Mouse (Mus musculus) left cerebral cortex, postnatal 4 days (tissue): ENCODE data around the gene Xiap. TPM values are rescaled to one million over a fixed set of nuclear protein-coding genes. Genes with fewer than 3 reads are reported as not detected.
"Not testable (repeated sequence)": the region's sequence is repeated elsewhere in the genome, so short reads cannot be mapped to it uniquely, and the experiment has no call there.

Experiments
- DNase-seq: peaks from one replicate; pipeline ENCODE4 v3.0.0-alpha.2; 2022
- intact Hi-C: fragments of 180-260 bp; cut with DNase I; formaldehyde crosslinking; loops from one replicate; pipeline ENCODE4 v1.15.1; 2025
- total RNA-seq, 2 experiments: library from RNA; stranded (reverse); gene quantifications; 2 replicates each; pipeline ENCODE4 v1.2.3; 2021

Xiap gene
- total RNA-seq: 10 to 100 TPM; 46.3 to 47.7 TPM

GRCm38 (mm10) chrX:42059282-42060068 lies at the start of gene Xiap:
Gene Xiap (plus strand): TSS chrX:42059679.
- intact Hi-C loops: no loop called here
- no peak for DNase-seq

GRCm38 (mm10) chrX:42012677-42013208 lies 46.7 kb upstream of the Xiap start:
- no peak for DNase-seq
- intact Hi-C loops: no loop called here

GRCm38 (mm10) chrX:42013776-42014175 lies 45.7 kb upstream of the Xiap start:
- no peak for DNase-seq
- intact Hi-C loops: no loop called here

GRCm38 (mm10) chrX:42014502-42014901 lies 45.0 kb upstream of the Xiap start:
- intact Hi-C loops: no loop called here
- no peak for DNase-seq

- no peak for DNase-seq
- intact Hi-C loops: no loop called here
Measured at GRCm38 (mm10) chrX:42018030-42018429, 41.4 kb upstream of the Xiap start.

- intact Hi-C loops: no loop called here
- no peak for DNase-seq
Measured at GRCm38 (mm10) chrX:42019441-42019840, 40.0 kb upstream of the Xiap start.

GRCm38 (mm10) chrX:42025802-42026440 lies 33.6 kb upstream of the Xiap start:
- not testable (repeated sequence) for DNase-seq
- intact Hi-C loops: loop anchor here (2.0 kb wide), 1 partner anchor 17 kb away; no protein-coding TSS in a partner anchor

- intact Hi-C loops, DNase-seq: not testable (repeated sequence)
Measured at GRCm38 (mm10) chrX:42026981-42027380, 32.5 kb upstream of the Xiap start.

GRCm38 (mm10) chrX:42033111-42033693 lies 26.3 kb upstream of the Xiap start:
- intact Hi-C loops: no loop called here
- DNase-seq: peak; percentile 63

- intact Hi-C loops: no loop called here
- no peak for DNase-seq
Measured at GRCm38 (mm10) chrX:42033911-42034310, 25.6 kb upstream of the Xiap start.

GRCm38 (mm10) chrX:42039481-42039880 lies 20.0 kb upstream of the Xiap start:
- no peak for DNase-seq
- intact Hi-C loops: no loop called here

GRCm38 (mm10) chrX:42044935-42045334 lies 14.5 kb upstream of the Xiap start:
- intact Hi-C loops: no loop called here
- DNase-seq: no peak

- intact Hi-C loops: no loop called here
- DNase-seq: no peak
Measured at GRCm38 (mm10) chrX:42050652-42051643, 8.5 kb upstream of the Xiap start.

GRCm38 (mm10) chrX:42057012-42057411 lies 2.5 kb upstream of the Xiap start:
- intact Hi-C loops: no loop called here
- DNase-seq: no peak

- DNase-seq: no peak
- intact Hi-C loops: no loop called here
Measured at GRCm38 (mm10) chrX:42057873-42058272, 1.6 kb upstream of the Xiap start.

- intact Hi-C loops: no loop called here
- no peak for DNase-seq
Measured at GRCm38 (mm10) chrX:42063621-42064020, 4.1 kb downstream of the Xiap start.

- no peak for DNase-seq
- intact Hi-C loops: no loop called here
Measured at GRCm38 (mm10) chrX:42065086-42065485, 5.6 kb downstream of the Xiap start.

GRCm38 (mm10) chrX:42066771-42067170 lies 7.3 kb downstream of the Xiap start:
- DNase-seq: peak; percentile 0
- intact Hi-C loops: no loop called here

GRCm38 (mm10) chrX:42067791-42068200 lies 8.3 kb downstream of the Xiap start:
- intact Hi-C loops: no loop called here
- peak; percentile 82 for DNase-seq

- DNase-seq: peak; percentile 80
- intact Hi-C loops: no loop called here
Measured at GRCm38 (mm10) chrX:42068201-42068874, 8.9 kb downstream of the Xiap start.
